Mouse (Mus musculus): ENCODE measurements at regions not wholly inside any gene's neighbourhood (a gene's known extent, or its start where the extent isn't known, plus 50 kb on each side); places are given as distances from the start of the nearest gene placed in this dataset.

DNA sequence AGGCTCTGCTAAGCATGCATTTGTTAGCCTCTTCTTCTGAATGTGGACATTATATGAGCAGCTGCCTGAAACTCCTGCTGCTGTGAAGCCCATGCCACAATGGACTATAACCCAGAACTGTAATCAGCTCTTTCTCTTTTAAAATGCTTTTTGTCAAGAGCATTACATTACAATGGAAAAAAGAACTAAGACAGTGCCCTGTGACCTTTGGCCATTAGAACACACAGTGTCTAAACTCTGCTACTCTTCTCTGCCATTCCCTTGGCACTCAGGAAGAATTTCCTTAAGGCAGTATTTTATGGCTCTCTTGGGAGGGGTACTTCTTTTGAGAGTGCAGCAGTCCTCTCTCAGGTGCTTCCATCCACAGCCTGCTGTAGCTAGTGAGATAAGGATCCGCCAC, 737.3 kb downstream of the Ryr2 start:
- no peak overlapping the region for H3K4me2 ChIP-seq (ENCODE audit: low read depth)
- H3K4me3 ChIP-seq, result no peak overlapping the region

DNA sequence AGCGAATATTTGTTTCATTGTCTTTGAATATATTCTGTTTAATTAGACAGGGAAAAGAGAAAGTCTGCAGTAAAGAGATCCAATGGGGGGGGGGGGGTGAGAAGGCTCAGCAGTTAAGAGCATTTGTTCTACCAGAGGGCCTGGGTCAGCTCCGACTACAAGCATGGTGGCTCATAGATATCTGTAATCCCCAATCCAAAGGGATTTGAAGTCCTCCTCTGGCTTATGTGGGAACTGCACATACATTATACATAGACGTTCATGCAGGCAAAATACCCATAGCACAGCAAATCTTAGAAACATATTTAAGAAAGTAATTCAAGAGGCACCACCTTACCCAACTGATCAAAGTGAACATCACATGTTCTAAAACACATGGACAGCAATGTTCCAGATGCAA, 743.9 kb downstream of the Ryr2 start:
- H3ac ChIP-seq (ENCODE audit: control insufficient read depth, insufficient read length), result no peak overlapping the region
- H3K4me3 ChIP-seq, result no peak overlapping the region
- no peaks in the 10 kb centered on the region for H3K79me2 ChIP-seq (ENCODE audit: control insufficient read depth, insufficient read depth)
- no peak overlapping the region for H3K4me2 ChIP-seq (ENCODE audit: low read depth)
- TF ChIP-seq MYOD1 (IDR thresholded peaks at IDR 0.05; ENCODE audit: control insufficient read depth in 1 of 3, insufficient read length in 2 of 3, low read depth in 2 of 3) (no peak), CEBPB (IDR thresholded peaks at IDR 0.05; ENCODE audit: insufficient read depth, poor library complexity, severe bottlenecking) (no peak), MAX (IDR thresholded peaks at IDR 0.05; ENCODE audit: low read depth) (no peak), POLR2A (IDR thresholded peaks at IDR 0.05; ENCODE audit: insufficient read length, low read depth) (no peak), USF1 (IDR thresholded peaks at IDR 0.05; ENCODE audit: low read depth) (no peak), SRF (IDR thresholded peaks at IDR 0.05; ENCODE audit: control insufficient read depth, insufficient read length, low read depth) (no peak), MYOG (IDR thresholded peaks at IDR 0.05; ENCODE audit: control insufficient read depth in 1 of 3, insufficient read depth in 1 of 3, insufficient read length in 2 of 3, low read depth in 2 of 3) (no peak), REST (IDR thresholded peaks at IDR 0.05; ENCODE audit: insufficient read depth, insufficient read length) (no peak), TCF12 (IDR thresholded peaks at IDR 0.05; ENCODE audit: insufficient read depth, poor library complexity, severe bottlenecking) (no peak), TCF3 (IDR thresholded peaks at IDR 0.05; ENCODE audit: insufficient read length, low read depth) (no peak), E2F4 (IDR thresholded peaks at IDR 0.05; ENCODE audit: insufficient read depth) (no peak), POLR2AphosphoS2 (IDR thresholded peaks at IDR 0.05; ENCODE audit: insufficient read length, low read depth) (no peak)
- H3K27me3 ChIP-seq (ENCODE audit: control insufficient read depth, insufficient read depth, insufficient read length), result no peaks in the 10 kb centered on the region
- no peaks in the 10 kb centered on the region for H3K36me3 ChIP-seq (ENCODE audit: control insufficient read depth, insufficient read depth)

More for the DNA sequence above, 737.3 kb downstream of the Ryr2 start:
- no peaks in the 10 kb centered on the region for H3K79me2 ChIP-seq (ENCODE audit: control insufficient read depth, insufficient read depth)
- no peaks in the 10 kb centered on the region for H3K36me3 ChIP-seq (ENCODE audit: control insufficient read depth, insufficient read depth)
- no peak overlapping the region for H3ac ChIP-seq (ENCODE audit: control insufficient read depth, insufficient read length)
- no peaks in the 10 kb centered on the region for H3K27me3 ChIP-seq (ENCODE audit: control insufficient read depth, insufficient read depth, insufficient read length)
- TF ChIP-seq MYOG (IDR thresholded peaks at IDR 0.05; ENCODE audit: control insufficient read depth in 1 of 3, insufficient read depth in 1 of 3, insufficient read length in 2 of 3, low read depth in 2 of 3), result no peak
- TF ChIP-seq TCF3 (IDR thresholded peaks at IDR 0.05; ENCODE audit: insufficient read length, low read depth), result no peak
- TF ChIP-seq MAX (IDR thresholded peaks at IDR 0.05; ENCODE audit: low read depth), result no peak
- TF ChIP-seq E2F4 (IDR thresholded peaks at IDR 0.05; ENCODE audit: insufficient read depth), result no peak
- TF ChIP-seq POLR2A (IDR thresholded peaks at IDR 0.05; ENCODE audit: insufficient read length, low read depth), result no peak
- TF ChIP-seq REST (IDR thresholded peaks at IDR 0.05; ENCODE audit: insufficient read depth, insufficient read length), result no peak
- no peak for TF ChIP-seq MYOD1 (IDR thresholded peaks at IDR 0.05; ENCODE audit: control insufficient read depth in 1 of 3, insufficient read length in 2 of 3, low read depth in 2 of 3)
- TF ChIP-seq CEBPB (IDR thresholded peaks at IDR 0.05; ENCODE audit: insufficient read depth, poor library complexity, severe bottlenecking), result no peak
- TF ChIP-seq TCF12 (IDR thresholded peaks at IDR 0.05; ENCODE audit: insufficient read depth, poor library complexity, severe bottlenecking), result no peak
- no peak for TF ChIP-seq USF1 (IDR thresholded peaks at IDR 0.05; ENCODE audit: low read depth)
- TF ChIP-seq SRF (IDR thresholded peaks at IDR 0.05; ENCODE audit: control insufficient read depth, insufficient read length, low read depth), result no peak
- TF ChIP-seq POLR2AphosphoS2 (IDR thresholded peaks at IDR 0.05; ENCODE audit: insufficient read length, low read depth), result no peak

DNA sequence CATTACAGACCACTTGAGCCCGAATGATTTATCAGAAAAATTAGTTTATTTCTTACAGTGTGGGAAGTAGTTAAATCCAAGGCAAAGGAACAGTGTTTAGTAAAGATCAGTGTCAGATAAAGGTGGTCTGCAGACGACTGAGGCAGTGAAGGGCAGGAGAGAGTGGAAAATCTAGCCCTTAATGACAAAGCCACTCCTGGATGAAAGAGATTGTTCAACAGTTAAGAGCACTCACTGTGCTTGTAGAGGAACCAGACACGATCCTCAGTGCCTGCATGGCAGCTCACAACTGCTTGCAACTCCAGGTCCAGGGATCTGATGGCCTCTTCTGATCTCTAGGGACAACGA, 758.3 kb downstream of the Ryr2 start:
- Histone ChIP-seq H3K4me2 (ENCODE audit: low read depth) (no peak overlapping the region), H3K79me2 (ENCODE audit: control insufficient read depth, insufficient read depth) (no peaks in the 10 kb centered on the region), H3K27me3 (ENCODE audit: control insufficient read depth, insufficient read depth, insufficient read length) (no peaks in the 10 kb centered on the region), H3ac (ENCODE audit: control insufficient read depth, insufficient read length) (no peak overlapping the region), H3K4me3 (no peak overlapping the region), H3K36me3 (ENCODE audit: control insufficient read depth, insufficient read depth) (no peaks in the 10 kb centered on the region)
- TF ChIP-seq MYOD1 (IDR thresholded peaks at IDR 0.05; ENCODE audit: control insufficient read depth in 1 of 3, insufficient read length in 2 of 3, low read depth in 2 of 3) (no peak), POLR2A (IDR thresholded peaks at IDR 0.05; ENCODE audit: insufficient read length, low read depth) (no peak), MAX (IDR thresholded peaks at IDR 0.05; ENCODE audit: low read depth) (no peak), REST (IDR thresholded peaks at IDR 0.05; ENCODE audit: insufficient read depth, insufficient read length) (no peak), POLR2AphosphoS2 (IDR thresholded peaks at IDR 0.05; ENCODE audit: insufficient read length, low read depth) (no peak), TCF12 (IDR thresholded peaks at IDR 0.05; ENCODE audit: insufficient read depth, poor library complexity, severe bottlenecking) (no peak), E2F4 (IDR thresholded peaks at IDR 0.05; ENCODE audit: insufficient read depth) (no peak), CEBPB (IDR thresholded peaks at IDR 0.05; ENCODE audit: insufficient read depth, poor library complexity, severe bottlenecking) (no peak), SRF (IDR thresholded peaks at IDR 0.05; ENCODE audit: control insufficient read depth, insufficient read length, low read depth) (no peak), USF1 (IDR thresholded peaks at IDR 0.05; ENCODE audit: low read depth) (no peak), MYOG (IDR thresholded peaks at IDR 0.05; ENCODE audit: control insufficient read depth in 1 of 3, insufficient read depth in 1 of 3, insufficient read length in 2 of 3, low read depth in 2 of 3) (no peak), TCF3 (IDR thresholded peaks at IDR 0.05; ENCODE audit: insufficient read length, low read depth) (no peak)

DNA sequence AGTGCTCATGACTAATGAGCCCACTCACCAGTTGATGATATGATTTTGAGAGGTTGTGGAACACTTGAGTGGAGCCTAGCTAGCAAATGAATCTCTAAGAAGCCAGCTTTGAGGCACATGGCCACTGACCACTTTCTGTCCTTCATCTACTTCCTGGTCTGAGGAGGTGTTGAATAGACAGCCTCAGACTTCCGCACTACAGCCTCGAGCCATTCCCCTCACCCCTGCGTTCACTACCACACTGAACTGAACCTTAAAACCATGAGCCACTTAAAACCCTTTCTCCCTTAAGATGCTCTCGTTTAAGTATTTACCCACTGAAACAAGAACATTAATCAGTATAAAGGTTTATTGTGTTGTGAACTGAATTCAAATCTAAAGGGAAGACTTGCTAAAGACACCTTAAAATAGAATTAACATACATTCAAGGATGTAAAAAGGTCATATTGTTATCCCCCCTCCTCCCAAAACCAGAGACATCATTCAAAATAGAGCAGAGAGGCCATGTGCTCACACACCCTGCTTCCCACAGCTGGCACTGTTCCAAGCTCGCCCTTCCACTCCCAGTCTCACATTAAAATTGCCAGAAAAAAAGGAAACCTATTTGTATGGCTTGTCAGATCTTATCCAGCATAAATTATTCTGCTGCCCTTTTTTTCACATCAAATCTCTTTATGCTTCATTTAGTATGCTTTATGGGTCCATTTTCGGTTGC, 758.8 kb downstream of the Ryr2 start:
- no peaks in the 10 kb centered on the region for H3K79me2 ChIP-seq (ENCODE audit: control insufficient read depth, insufficient read depth)
- no peaks in the 10 kb centered on the region for H3K27me3 ChIP-seq (ENCODE audit: control insufficient read depth, insufficient read depth, insufficient read length)
- TF ChIP-seq SRF (IDR thresholded peaks at IDR 0.05; ENCODE audit: control insufficient read depth, insufficient read length, low read depth) (no peak), MYOD1 (IDR thresholded peaks at IDR 0.05; ENCODE audit: control insufficient read depth in 1 of 3, insufficient read length in 2 of 3, low read depth in 2 of 3) (no peak), TCF12 (IDR thresholded peaks at IDR 0.05; ENCODE audit: insufficient read depth, poor library complexity, severe bottlenecking) (no peak), E2F4 (IDR thresholded peaks at IDR 0.05; ENCODE audit: insufficient read depth) (no peak), CEBPB (IDR thresholded peaks at IDR 0.05; ENCODE audit: insufficient read depth, poor library complexity, severe bottlenecking) (no peak), POLR2A (IDR thresholded peaks at IDR 0.05; ENCODE audit: insufficient read length, low read depth) (no peak), USF1 (IDR thresholded peaks at IDR 0.05; ENCODE audit: low read depth) (no peak), REST (IDR thresholded peaks at IDR 0.05; ENCODE audit: insufficient read depth, insufficient read length) (no peak), TCF3 (IDR thresholded peaks at IDR 0.05; ENCODE audit: insufficient read length, low read depth) (no peak), MAX (IDR thresholded peaks at IDR 0.05; ENCODE audit: low read depth) (no peak)
- no peak overlapping the region for H3K4me2 ChIP-seq (ENCODE audit: low read depth)
- H3K36me3 ChIP-seq (ENCODE audit: control insufficient read depth, insufficient read depth), result no peaks in the 10 kb centered on the region
- no peak overlapping the region for H3K4me3 ChIP-seq
- no peak overlapping the region for H3ac ChIP-seq (ENCODE audit: control insufficient read depth, insufficient read length)
